Mouse (Mus musculus) spleen, adult 2 months (tissue): ENCODE measurements around the gene Mapk7. TPM values are rescaled to one million over a fixed set of nuclear protein-coding genes. Genes with fewer than 3 reads are reported as not detected.

Experiments
- DNase-seq, 2 experiments: peaks; one replicate each; pipeline versions ENCODE4 v3.0.0 to v3.0.0-alpha.2; 2012 to 2021; ENCODE audit warnings: low spot score in 2 of 2, low read depth in 1 of 2
- H3K27ac ChIP-seq: fragments of 200-500 bp; 2 replicates; pipeline ENCODE4 v1.5.1; 2012; ENCODE audit warnings: low read length, inconsistent platforms; ENCODE audit not compliant: insufficient read depth
- H3K27me3 ChIP-seq: fragments of 200-500 bp; 2 replicates; pipeline ENCODE4 v1.6.1; 2012; ENCODE audit warnings: mild to moderate bottlenecking, moderate library complexity, low read length, inconsistent platforms; ENCODE audit not compliant: control insufficient read depth, insufficient read depth
- H3K36me3 ChIP-seq: fragments of 200-500 bp; 2 replicates; pipeline ENCODE4 v1.6.1; 2012; ENCODE audit warnings: mild to moderate bottlenecking, low read length, inconsistent platforms; ENCODE audit not compliant: control insufficient read depth, insufficient read depth
- H3K4me1 ChIP-seq: fragments of 200-500 bp; 2 replicates; pipeline ENCODE4 v1.6.1; 2011; ENCODE audit warnings: inconsistent platforms; ENCODE audit not compliant: control insufficient read depth, insufficient read depth, insufficient read length
- H3K4me3 ChIP-seq: fragments of 200-500 bp; 2 replicates; pipeline ENCODE4 v1.5.1; 2011; ENCODE audit warnings: mild to moderate bottlenecking, inconsistent platforms; ENCODE audit not compliant: insufficient read depth, insufficient read length; ENCODE audit errors: extremely low read depth
- CTCF ChIP-seq: fragments of 200-500 bp; IDR thresholded peaks from 2 replicates; pipeline ENCODE4 v1.5.1; 2011; ENCODE audit warnings: mild to moderate bottlenecking, inconsistent platforms; ENCODE audit not compliant: insufficient read depth, insufficient read length, insufficient replicate concordance; ENCODE audit errors: extremely low read depth
- POLR2A ChIP-seq: fragments of 200-500 bp; IDR thresholded peaks from 2 replicates; pipeline ENCODE4 v1.6.1; 2011; ENCODE audit warnings: low read depth, low read length, inconsistent platforms
- WGBS: fragments of 180-500 bp; shearing (Covaris S2); methylation state at CpG from one replicate; pipeline ENCODE4 v1.1.7; 2018; 5-methylcytosine and 5-hydroxymethylcytosine counted together
- polyA plus RNA-seq: library from polyadenylated mRNA; depleted of rRNA; stranded (reverse); fragments of >200 nt; gene quantifications from 2 replicates; pipeline ENCODE4 v1.2.3, GENCODE M21; 2012; rRNA removed

The Mapk7 gene
- 27.4 and 33.6 TPM in 2 replicates for polyA plus RNA-seq

DNA sequence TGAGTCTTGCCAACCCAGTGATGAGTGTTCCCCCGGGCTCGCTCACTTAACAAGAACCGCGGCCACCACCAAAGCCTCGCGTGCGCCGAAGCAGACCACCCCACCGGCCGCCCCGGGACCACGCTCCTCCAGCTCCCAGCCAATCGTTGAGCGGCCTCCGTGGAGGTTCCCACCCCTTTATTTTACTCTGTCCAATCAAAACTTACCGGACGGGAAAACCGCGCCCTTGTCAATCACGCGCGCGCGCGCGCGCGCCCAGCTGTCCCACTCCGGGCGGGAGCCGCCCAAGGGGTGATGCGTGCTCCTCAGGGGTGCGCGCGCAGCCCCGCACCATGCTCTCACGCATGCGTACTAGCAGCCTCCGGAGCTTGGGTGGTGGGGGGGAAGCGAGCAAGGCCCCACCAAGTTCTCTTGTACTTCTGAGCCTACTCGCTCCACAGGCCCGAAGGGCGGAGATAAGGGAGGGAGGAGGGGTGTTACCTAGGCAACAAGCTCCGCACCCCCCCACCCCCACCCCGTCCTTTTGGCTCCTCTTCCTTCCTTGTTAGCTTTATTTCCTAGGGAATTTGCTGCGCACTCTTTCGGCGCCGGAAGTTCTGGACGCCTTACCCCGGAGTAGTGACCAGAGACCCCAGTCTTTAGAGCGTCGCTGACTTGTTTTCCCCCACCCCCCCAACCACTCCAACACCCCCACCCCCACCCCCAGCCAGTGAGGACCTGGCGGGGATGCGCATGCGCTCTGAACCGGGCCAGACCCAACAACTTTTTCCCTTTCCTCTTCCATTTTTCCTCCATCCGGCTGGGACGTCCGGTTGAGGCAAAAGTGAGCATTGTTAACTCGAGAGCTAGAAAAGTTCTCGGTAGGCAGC, at the start of gene Mapk7:
Gene Mapk7, minus strand, starts transcription at position 278 of the 869 bp plus-strand sequence.
- peak; percentile 88 to 97 for DNase-seq
- H3K36me3 ChIP-seq = peaks cover 13% of the 10 kb centered on the region

DNA sequence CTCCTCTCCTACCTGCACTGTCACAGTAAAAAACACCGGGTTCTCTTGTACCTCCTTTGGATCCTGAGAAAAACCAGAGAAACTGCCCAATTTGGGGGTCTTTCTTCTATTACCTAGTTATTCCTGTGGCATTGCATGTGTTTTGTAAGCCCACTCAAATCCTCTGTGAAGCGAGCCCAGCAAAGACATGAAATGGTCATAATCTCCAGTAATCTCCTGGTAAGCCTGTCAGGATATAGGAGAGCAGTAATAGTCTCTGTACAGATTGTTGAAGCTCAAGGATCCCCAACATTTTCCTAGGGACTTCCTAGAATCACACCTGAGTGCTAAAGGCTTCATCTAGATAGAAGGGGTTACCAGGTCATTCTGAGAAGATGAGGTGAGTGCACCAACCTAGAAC, 46.9 kb upstream of the Mapk7 start:
- Histone ChIP-seq H3K4me3 (no peak overlapping the region), H3K27me3 (no peaks in the 10 kb centered on the region), H3K36me3 (no peaks in the 10 kb centered on the region), H3K27ac (no peak overlapping the region), H3K4me1 (no peaks in the 10 kb centered on the region)
- no peak for DNase-seq
- TF ChIP-seq POLR2A = no peak
- TF ChIP-seq CTCF = no peak
- 82% methylated on average over 2 of the region's 2 CpGs for WGBS

More for the DNA sequence above, at the start of gene Mapk7:
- 1% methylated on average over 61 of the region's 62 CpGs for WGBS
- H3K4me3 ChIP-seq = peak within 1 kb of the TSS; percentile 74
- peak within 1 kb of the TSS; percentile 64 for H3K27ac ChIP-seq
- no peaks in the 10 kb centered on the region for H3K27me3 ChIP-seq
- no peak for TF ChIP-seq CTCF
- no peak for TF ChIP-seq POLR2A
- H3K4me1 ChIP-seq = peaks cover 7% of the 10 kb centered on the region; the same call in 1 of the 2 replicates

DNA sequence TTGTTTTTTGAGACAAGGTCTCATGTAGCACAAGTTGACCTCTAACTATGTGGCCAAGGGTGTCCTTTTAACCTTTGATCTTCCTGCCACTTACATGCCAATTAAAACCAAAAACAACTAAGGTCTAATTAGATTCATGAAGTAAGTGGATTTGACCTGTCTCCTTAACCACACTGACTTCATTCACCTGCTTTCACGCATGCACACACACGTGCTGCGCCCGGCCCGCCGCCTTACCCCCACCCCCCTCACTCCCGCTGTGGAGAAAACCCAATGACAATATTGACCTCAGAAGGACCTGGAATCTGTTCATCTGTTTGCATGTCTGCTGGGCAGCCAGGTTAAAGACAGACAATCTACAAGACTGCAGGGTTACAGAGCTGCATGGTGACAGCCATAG, 46.4 kb upstream of the Mapk7 start:
- H3K27me3 ChIP-seq = no peaks in the 10 kb centered on the region
- no peak overlapping the region for H3K4me3 ChIP-seq
- no peak for TF ChIP-seq CTCF
- H3K36me3 ChIP-seq = no peaks in the 10 kb centered on the region
- WGBS = 94% methylated on average over 7 of the region's 7 CpGs
- no peaks in the 10 kb centered on the region for H3K4me1 ChIP-seq
- no peak for DNase-seq
- H3K27ac ChIP-seq = no peak overlapping the region

DNA sequence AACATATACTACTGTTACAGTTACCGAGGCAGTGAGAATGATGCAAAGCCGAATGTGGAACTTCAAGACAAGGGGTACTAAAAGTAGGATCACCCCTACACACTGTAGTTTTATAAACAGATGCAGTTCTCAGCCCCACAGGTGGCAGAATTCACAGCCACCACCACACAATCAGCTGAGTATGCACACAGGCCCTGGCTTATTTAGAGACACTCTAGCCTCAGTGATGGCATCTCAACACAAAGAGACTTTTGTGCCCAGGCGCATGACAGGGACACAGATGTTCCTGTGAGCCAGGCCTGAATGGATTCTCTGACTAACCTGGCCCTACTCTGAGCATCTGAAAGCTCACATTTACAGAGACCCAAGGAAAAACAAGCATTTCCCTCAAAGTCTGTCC, 43.2 kb upstream of the Mapk7 start:
- Histone ChIP-seq H3K27ac (no peak overlapping the region), H3K27me3 (no peaks in the 10 kb centered on the region), H3K4me3 (no peak overlapping the region), H3K36me3 (no peaks in the 10 kb centered on the region), H3K4me1 (no peaks in the 10 kb centered on the region)
- 90% methylated on average over 3 of the region's 3 CpGs for WGBS
- no peak for DNase-seq
- TF ChIP-seq CTCF = no peak

GRCm38 (mm10) chr11:61536952-61537351, 42.7 kb upstream of the Mapk7 start:
- no peak for TF ChIP-seq POLR2A
- no peak for TF ChIP-seq CTCF
- Histone ChIP-seq H3K27ac (no peak overlapping the region), H3K4me3 (no peak overlapping the region), H3K4me1 (no peaks in the 10 kb centered on the region), H3K36me3 (no peaks in the 10 kb centered on the region), H3K27me3 (no peaks in the 10 kb centered on the region)
- 72% methylated on average over 3 of the region's 3 CpGs for WGBS
- no peak for DNase-seq

GRCm38 (mm10) chr11:61535530-61535929, 41.3 kb upstream of the Mapk7 start:
- Histone ChIP-seq H3K27me3 (no peaks in the 10 kb centered on the region), H3K4me1 (no peaks in the 10 kb centered on the region), H3K36me3 (no peaks in the 10 kb centered on the region), H3K27ac (no peak overlapping the region), H3K4me3 (no peak overlapping the region)
- no peak for TF ChIP-seq CTCF
- TF ChIP-seq POLR2A = no peak
- DNase-seq = no peak
- 34% methylated on average over 1 of the region's 1 CpGs for WGBS

DNA sequence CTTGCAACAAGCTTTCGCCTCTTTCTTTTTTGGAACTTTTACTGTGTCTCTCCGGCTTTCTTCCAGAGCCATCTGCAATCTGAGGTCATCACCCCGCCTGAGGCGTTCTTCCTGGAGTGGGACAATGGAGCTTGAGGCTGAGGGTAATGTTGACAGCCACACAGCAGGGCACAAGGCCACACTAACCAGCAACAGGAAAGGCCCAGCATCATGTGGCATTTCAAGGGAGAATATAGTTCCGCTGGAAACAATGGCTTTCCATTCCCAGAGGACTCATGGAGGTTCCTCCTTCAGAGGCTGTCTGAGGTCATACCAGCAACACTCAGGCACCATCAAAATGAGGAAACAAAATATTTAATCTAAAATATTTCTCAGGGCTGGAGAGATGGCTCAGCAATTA, 39.4 kb upstream of the Mapk7 start:
- Histone ChIP-seq H3K4me1 (no peaks in the 10 kb centered on the region), H3K27me3 (no peaks in the 10 kb centered on the region), H3K27ac (peak overlapping the region; percentile 51), H3K4me3 (no peak overlapping the region), H3K36me3 (no peaks in the 10 kb centered on the region)
- TF ChIP-seq POLR2A (no peak), CTCF (no peak)
- DNase-seq = no peak
- 82% methylated on average over 5 of the region's 5 CpGs for WGBS
